Mouse (Mus musculus): ENCODE data around the gene Wfs1. TPM values are rescaled to one million over a fixed set of nuclear protein-coding genes. Genes with fewer than 3 reads are reported as not detected.

The Wfs1 gene
- total and polyA plus RNA-seq, 3 experiments: 0.56 to 2.5 (median 1.8) TPM

GRCm38 (mm10) chr5:37002001-37002400 is 13.0 kb upstream of the Wfs1 start:
- H3K4me2 ChIP-seq (ENCODE audit: insufficient read depth, low read depth, poor library complexity, severe bottlenecking): no peak overlapping the region
- peak; percentile 58 for DNase-seq (ENCODE audit: extremely low read depth)
- TF ChIP-seq RAD21 (IDR thresholded peaks at IDR 0.05; ENCODE audit: low read depth, low read length) (peak; percentile 87), ZNF384 (IDR thresholded peaks at IDR 0.05; ENCODE audit: low read depth, low read length) (no peak), ZC3H11A (IDR thresholded peaks at IDR 0.05; ENCODE audit: low read depth, low read length) (peak; percentile 76), MAZ (IDR thresholded peaks at IDR 0.05; ENCODE audit: low read depth, low read length) (no peak), MAX (IDR thresholded peaks at IDR 0.05; ENCODE audit: low read length) (no peak), NELFE (IDR thresholded peaks at IDR 0.05; ENCODE audit: low read depth, low read length) (0 out of 2 replicates have a peak, but pooled peaks have one; percentile 34), CTCF (conservative IDR thresholded peaks at IDR 0.05 in 1 of 2, IDR thresholded peaks at IDR 0.05 in 1 of 2; ENCODE audit: low read depth in 2 of 2, low read length in 2 of 2) (peak; percentile 62 to 95), SMC3 (IDR thresholded peaks at IDR 0.05; ENCODE audit: low read depth, low read length) (peak; percentile 89), E2F4 (IDR thresholded peaks at IDR 0.05; ENCODE audit: insufficient replicate concordance, low read depth, low read length) (no peak), POLR2A (IDR thresholded peaks at IDR 0.05; ENCODE audit: low read depth, low read length) (no peak), ZMIZ1 (IDR thresholded peaks at IDR 0.05; ENCODE audit: low read depth, low read length) (no peak)
- no peak overlapping the region for H3K9ac ChIP-seq (ENCODE audit: insufficient read depth, low read depth)
- H3K4me1 ChIP-seq (ENCODE audit: control insufficient read depth in 1 of 2, insufficient read depth in 2 of 2): peaks cover 0 to 12% of the 10 kb centered on the region in 2 experiments; a peak in 2 of 4 replicates
- peaks cover 33% of the 10 kb centered on the region for H3K27me3 ChIP-seq (replicated peaks)
- in situ Hi-C loops (cut with MboI; ENCODE audit: low pct_ligation_motif_present, low pct_unique_long_range_greater_than_20kb, low sequenced_read_pairs): no loop called here
- H3K9me3 ChIP-seq (replicated peaks; ENCODE audit: low read length): peaks cover 2% of the 10 kb centered on the region
- dilution Hi-C loops (cut with MboI; ENCODE audit: extremely low pct_ligation_motif_present, extremely low pct_unique_long_range_greater_than_20kb, low sequenced_read_pairs): no loop called here
- no peaks in the 10 kb centered on the region for H3K79me2 ChIP-seq (replicated peaks; ENCODE audit: control insufficient read depth, extremely low read depth, insufficient read depth, poor library complexity, severe bottlenecking)
- no peak overlapping the region for H3K27ac ChIP-seq (ENCODE audit: insufficient read depth, low read depth)
- H3K36me3 ChIP-seq (replicated peaks in 1 of 2; ENCODE audit: control insufficient read depth in 1 of 2, insufficient read depth in 1 of 2, low read length in 1 of 2): no peaks in the 10 kb centered on the region
- H3K4me3 ChIP-seq (replicated peaks in 1 of 3; ENCODE audit: low read depth in 2 of 3, low read length in 2 of 3, poor library complexity in 1 of 3): no peak overlapping the region

GRCm38 (mm10) chr5:37001002-37001401 is 12.0 kb upstream of the Wfs1 start:
- Histone ChIP-seq H3K4me1 (ENCODE audit: control insufficient read depth in 1 of 2, insufficient read depth in 2 of 2) (peaks cover 7 to 12% of the 10 kb centered on the region in 2 experiments; a peak in 3 of 4 replicates), H3K27me3 (replicated peaks) (peaks cover 36% of the 10 kb centered on the region), H3K9ac (ENCODE audit: insufficient read depth, low read depth) (no peak overlapping the region), H3K4me2 (ENCODE audit: insufficient read depth, low read depth, poor library complexity, severe bottlenecking) (no peak overlapping the region), H3K9me3 (replicated peaks; ENCODE audit: low read length) (peaks cover 2% of the 10 kb centered on the region), H3K79me2 (replicated peaks; ENCODE audit: control insufficient read depth, extremely low read depth, insufficient read depth, poor library complexity, severe bottlenecking) (no peaks in the 10 kb centered on the region), H3K4me3 (replicated peaks in 1 of 3; ENCODE audit: low read depth in 2 of 3, low read length in 2 of 3, poor library complexity in 1 of 3) (no peak overlapping the region), H3K27ac (ENCODE audit: insufficient read depth, low read depth) (no peak overlapping the region), H3K36me3 (replicated peaks in 1 of 2; ENCODE audit: control insufficient read depth in 1 of 2, insufficient read depth in 1 of 2, low read length in 1 of 2) (no peaks in the 10 kb centered on the region)
- in situ Hi-C loops (cut with MboI; ENCODE audit: low pct_ligation_motif_present, low pct_unique_long_range_greater_than_20kb, low sequenced_read_pairs): no loop called here
- TF ChIP-seq ZMIZ1 (IDR thresholded peaks at IDR 0.05; ENCODE audit: low read depth, low read length) (no peak), TBP (conservative IDR thresholded peaks at IDR 0.05; ENCODE audit: low read depth, low read length) (no peak), POLR2AphosphoS2 (IDR thresholded peaks at IDR 0.05; ENCODE audit: low read depth, low read length) (no peak), RCOR1 (conservative IDR thresholded peaks at IDR 0.05; ENCODE audit: low read depth, low read length) (no peak), RAD21 (IDR thresholded peaks at IDR 0.05; ENCODE audit: low read depth, low read length) (no peak), IRF4 (IDR thresholded peaks at IDR 0.05; ENCODE audit: low read depth, low read length) (no peak), SIN3A (IDR thresholded peaks at IDR 0.05; ENCODE audit: low read length) (no peak), CHD1 (IDR thresholded peaks at IDR 0.05; ENCODE audit: low read depth, low read length) (no peak), ZC3H11A (IDR thresholded peaks at IDR 0.05; ENCODE audit: low read depth, low read length) (no peak), MAFK (IDR thresholded peaks at IDR 0.05; ENCODE audit: insufficient replicate concordance, low read length) (no peak), UBTF (IDR thresholded peaks at IDR 0.05; ENCODE audit: low read depth, low read length) (no peak), JUND (conservative IDR thresholded peaks at IDR 0.05; ENCODE audit: low read depth, low read length) (no peak), ELF1 (IDR thresholded peaks at IDR 0.05; ENCODE audit: low read depth, low read length) (no peak), USF1 (IDR thresholded peaks at IDR 0.05; ENCODE audit: low read depth, low read length) (no peak), HCFC1 (IDR thresholded peaks at IDR 0.05; ENCODE audit: low read depth, low read length) (no peak)
- DNase-seq (ENCODE audit: extremely low read depth): no peak
- dilution Hi-C loops (cut with MboI; ENCODE audit: extremely low pct_ligation_motif_present, extremely low pct_unique_long_range_greater_than_20kb, low sequenced_read_pairs): no loop called here
